Mouse (Mus musculus) thymus, adult 2 months (tissue): Measurements from ENCODE around the gene Ufc1. TPM values are rescaled to one million over a fixed set of nuclear protein-coding genes. Genes with fewer than 3 reads are reported as not detected.
"Not testable (repeated sequence)": the region's sequence is repeated elsewhere in the genome, so short reads cannot be mapped to it uniquely, and the experiment has no call there.

ENCODE experiments used
- DNase-seq: peaks from one replicate; pipeline ENCODE4 v3.0.0; 2021
- H3K27ac ChIP-seq: fragments of 200-500 bp; 2 replicates; pipeline ENCODE4 v1.5.1; 2012; ENCODE audit warnings: low read length, control low read depth; ENCODE audit not compliant: control insufficient read depth, insufficient read depth
- H3K27me3 ChIP-seq: fragments of 200-500 bp; 2 replicates; pipeline ENCODE4 v1.6.1; 2012; ENCODE audit warnings: mild to moderate bottlenecking, low read length, moderate library complexity, mixed read lengths; ENCODE audit not compliant: control insufficient read depth, insufficient read depth
- H3K36me3 ChIP-seq: fragments of 200-500 bp; 2 replicates; pipeline ENCODE4 v1.6.1; 2012; ENCODE audit warnings: mild to moderate bottlenecking, low read length, moderate library complexity; ENCODE audit not compliant: control insufficient read depth, insufficient read depth
- H3K4me1 ChIP-seq: fragments of 200-500 bp; replicated peaks from 2 replicates; pipeline ENCODE4 v1.6.1; 2012; ENCODE audit warnings: low read length; ENCODE audit not compliant: control insufficient read depth, insufficient read depth
- H3K4me3 ChIP-seq: fragments of 200-500 bp; 2 replicates; pipeline ENCODE4 v1.5.1; 2012; ENCODE audit warnings: mild to moderate bottlenecking, low read length, control low read depth, moderate library complexity; ENCODE audit not compliant: control insufficient read depth, insufficient read depth
- CTCF ChIP-seq: fragments of 200-500 bp; IDR thresholded peaks from 2 replicates; pipeline ENCODE4 v1.5.1; 2012; ENCODE audit warnings: mild to moderate bottlenecking, control low read depth, low read length, moderate library complexity, borderline replicate concordance; ENCODE audit not compliant: control insufficient read depth, poor library complexity, insufficient read depth; ENCODE audit errors: extremely low read depth
- POLR2A ChIP-seq: fragments of 200-500 bp; IDR thresholded peaks from 2 replicates; pipeline ENCODE4 v1.6.1; 2012; ENCODE audit warnings: mild to moderate bottlenecking, low read length, control low read depth, moderate library complexity; ENCODE audit not compliant: control insufficient read depth, poor library complexity, insufficient read depth; ENCODE audit errors: extremely low read depth
- WGBS: fragments of 180-500 bp; shearing (Covaris S2); methylation state at CpG from one replicate; pipeline ENCODE4 v1.1.7; 2018; 5-methylcytosine and 5-hydroxymethylcytosine counted together
- polyA plus RNA-seq: library from polyadenylated mRNA; depleted of rRNA; stranded (reverse); fragments of >200 nt; gene quantifications from 2 replicates; pipeline ENCODE4 v1.2.3, GENCODE M21; 2012

Ufc1 gene
- polyA plus RNA-seq, 1 experiment: 18.5 TPM

- Histone ChIP-seq H3K27me3 (no peaks in the 10 kb centered on the region), H3K27ac (peak within 1 kb of the TSS; percentile 79), H3K36me3 (no peaks in the 10 kb centered on the region), H3K4me1 (peaks cover 8% of the 10 kb centered on the region), H3K4me3 (peak within 1 kb of the TSS; percentile 90)
- DNase-seq: peak; percentile 88
- TF ChIP-seq CTCF: peak; percentile 44; the same call in 1 of the 2 replicates
- TF ChIP-seq POLR2A: peak; percentile 41; the same call in 1 of the 2 replicates
- WGBS: under 1% methylated on average over 42 of the region's 48 CpGs
These were observed 34.1 kb upstream of the Ufc1 start, which contains the start of gene Dedd for GRCm38 (mm10) chr1:171328839-171329432. Dedd (plus strand) TSS chr1:171329145.

- Histone ChIP-seq H3K27me3 (no peaks in the 10 kb centered on the region), H3K27ac (peak overlapping the region; percentile 79), H3K36me3 (no peaks in the 10 kb centered on the region), H3K4me3 (peak overlapping the region; percentile 90), H3K4me1 (peaks cover 8% of the 10 kb centered on the region)
- no peak for TF ChIP-seq CTCF
- TF ChIP-seq POLR2A: no peak
- 50% methylated on average over 9 of the region's 9 CpGs for WGBS
- DNase-seq: no peak
These were observed 33.4 kb upstream of the Ufc1 start for GRCm38 (mm10) chr1:171328244-171328643.

- not testable (repeated sequence) for H3K36me3 ChIP-seq, DNase-seq, H3K27me3 ChIP-seq, H3K4me1 ChIP-seq, H3K4me3 ChIP-seq, H3K27ac ChIP-seq
- WGBS: 69% methylated on average over 4 of the region's 4 CpGs
These were observed 31.8 kb upstream of the Ufc1 start for GRCm38 (mm10) chr1:171326588-171326987.

GRCm38 (mm10) chr1:171325571-171325970 lies 30.7 kb upstream of the Ufc1 start:
- peaks cover 6% of the 10 kb centered on the region for H3K4me1 ChIP-seq
- H3K27me3 ChIP-seq: no peaks in the 10 kb centered on the region
- WGBS: 93% methylated on average over 2 of the region's 2 CpGs
- TF ChIP-seq CTCF (no peak), POLR2A (no peak)
- H3K4me3 ChIP-seq: no peak overlapping the region
- no peak overlapping the region for H3K27ac ChIP-seq
- H3K36me3 ChIP-seq: no peaks in the 10 kb centered on the region
- DNase-seq: no peak

GRCm38 (mm10) chr1:171322012-171322411 lies 27.2 kb upstream of the Ufc1 start:
- no peak overlapping the region for H3K4me3 ChIP-seq
- H3K36me3 ChIP-seq: no peaks in the 10 kb centered on the region
- no peak for TF ChIP-seq CTCF
- no peak for TF ChIP-seq POLR2A
- H3K27me3 ChIP-seq: no peaks in the 10 kb centered on the region
- WGBS: 100% methylated on average over 1 of the region's 1 CpGs
- DNase-seq: no peak
- no peaks in the 10 kb centered on the region for H3K4me1 ChIP-seq
- no peak overlapping the region for H3K27ac ChIP-seq

- no peaks in the 10 kb centered on the region for H3K36me3 ChIP-seq
- no peak for TF ChIP-seq POLR2A
- TF ChIP-seq CTCF: no peak
- no peak overlapping the region for H3K27ac ChIP-seq
- DNase-seq: peak; percentile 40
- H3K4me3 ChIP-seq: no peak overlapping the region
- H3K4me1 ChIP-seq: no peaks in the 10 kb centered on the region
- H3K27me3 ChIP-seq: no peaks in the 10 kb centered on the region
These were observed 26.6 kb upstream of the Ufc1 start for GRCm38 (mm10) chr1:171321415-171321814.

GRCm38 (mm10) chr1:171320151-171320550 lies 25.3 kb upstream of the Ufc1 start:
- TF ChIP-seq CTCF: no peak
- TF ChIP-seq POLR2A: no peak
- Histone ChIP-seq H3K27me3 (no peaks in the 10 kb centered on the region), H3K36me3 (no peaks in the 10 kb centered on the region), H3K4me3 (no peak overlapping the region), H3K27ac (no peak overlapping the region), H3K4me1 (no peaks in the 10 kb centered on the region)
- whole genome bisulfite sequencing: 74% methylated on average over 5 of the region's 5 CpGs
- DNase-seq: no peak

- Histone ChIP-seq H3K4me1 (no peaks in the 10 kb centered on the region), H3K36me3 (no peaks in the 10 kb centered on the region), H3K27me3 (no peaks in the 10 kb centered on the region), H3K4me3 (no peak overlapping the region), H3K27ac (no peak overlapping the region)
- no peak for TF ChIP-seq CTCF
- TF ChIP-seq POLR2A: no peak
- 62% methylated on average over 7 of the region's 7 CpGs for WGBS
- DNase-seq: no peak
These were observed 24.9 kb upstream of the Ufc1 start for GRCm38 (mm10) chr1:171319748-171320147.
